Mouse (Mus musculus) limb, embryonic 11.5 days (tissue): Measurements from ENCODE around the gene Rhbg. TPM values are rescaled to one million over a fixed set of nuclear protein-coding genes. Genes with fewer than 3 reads are reported as not detected.
A peak's percentile ranks its signal among the peaks of the same experiment; 100 is the strongest.
"Not testable (repeated sequence)": the region's sequence is repeated elsewhere in the genome, so short reads cannot be mapped to it uniquely, and the experiment has no call there.

Source experiments
- ATAC-seq: fragments of 200-750 bp; cut with Nextera tagmentation; 2 replicates; pipeline ENCODE4 v1.8.0; 2017; ENCODE audit warnings: low read depth; ENCODE audit not compliant: insufficient number of reproducible peaks, low FRiP score, low TSS enrichment
- DNase-seq: peaks from one replicate; pipeline ENCODE4 v3.0.0-alpha.2; 2015; ENCODE audit warnings: low spot score
- H3K27ac ChIP-seq: fragments of 300-500 bp; sonication (generic); replicated peaks from 2 replicates; pipeline ENCODE4 v1.5.1; 2014; ENCODE audit warnings: low read depth, mild to moderate bottlenecking, low read length
- H3K27me3 ChIP-seq: fragments of 300-500 bp; sonication (generic); 2 replicates; pipeline ENCODE4 v1.6.1; 2014; ENCODE audit warnings: mild to moderate bottlenecking, low read length, mixed read lengths; ENCODE audit not compliant: control insufficient read depth, insufficient read depth
- H3K36me3 ChIP-seq: fragments of 300-500 bp; sonication (generic); 2 replicates; pipeline ENCODE4 v1.6.1; 2014; ENCODE audit warnings: mild to moderate bottlenecking, low read length, moderate library complexity, mixed read lengths; ENCODE audit not compliant: control insufficient read depth, insufficient read depth
- H3K4me1 ChIP-seq: fragments of 300-500 bp; sonication (generic); 2 replicates; pipeline ENCODE4 v1.6.1; 2014; ENCODE audit warnings: low read length, mixed read lengths; ENCODE audit not compliant: control insufficient read depth, insufficient read depth
- H3K4me2 ChIP-seq: fragments of 300-500 bp; sonication (generic); 2 replicates; pipeline ENCODE4 v1.6.1; 2014; ENCODE audit warnings: low read depth, mild to moderate bottlenecking, moderate library complexity; ENCODE audit not compliant: severe bottlenecking
- H3K4me3 ChIP-seq: fragments of 300-500 bp; sonication (generic); 2 replicates; pipeline ENCODE4 v1.5.1; 2014; ENCODE audit warnings: low read depth, low read length
- H3K9ac ChIP-seq: fragments of 300-500 bp; sonication (generic); 2 replicates; pipeline ENCODE4 v1.6.1; 2014; ENCODE audit warnings: mild to moderate bottlenecking, low read length
- H3K9me3 ChIP-seq: fragments of 300-500 bp; sonication (generic); 2 replicates; pipeline ENCODE4 v1.6.1; 2016; ENCODE audit warnings: low read length; ENCODE audit not compliant: control insufficient read depth
- WGBS: fragments of 180-500 bp; shearing (Covaris S2); extraction: QIAGEN DNeasy Blood & Tissue Kit; methylation state at CpG from one replicate; pipeline ENCODE4 v1.1.7; 2014; 5-methylcytosine and 5-hydroxymethylcytosine counted together
- polyA plus RNA-seq: library from polyadenylated mRNA; unstranded; fragments of >200 nt; fragmentation: Nextera tagmentation; extraction: Ambion mirVana; gene quantifications from 2 replicates; pipeline ENCODE4 v1.2.1, GENCODE M21; 2014

The Rhbg gene
- polyA plus RNA-seq = 0.11 and 0.60 TPM in 2 replicates

DNA sequence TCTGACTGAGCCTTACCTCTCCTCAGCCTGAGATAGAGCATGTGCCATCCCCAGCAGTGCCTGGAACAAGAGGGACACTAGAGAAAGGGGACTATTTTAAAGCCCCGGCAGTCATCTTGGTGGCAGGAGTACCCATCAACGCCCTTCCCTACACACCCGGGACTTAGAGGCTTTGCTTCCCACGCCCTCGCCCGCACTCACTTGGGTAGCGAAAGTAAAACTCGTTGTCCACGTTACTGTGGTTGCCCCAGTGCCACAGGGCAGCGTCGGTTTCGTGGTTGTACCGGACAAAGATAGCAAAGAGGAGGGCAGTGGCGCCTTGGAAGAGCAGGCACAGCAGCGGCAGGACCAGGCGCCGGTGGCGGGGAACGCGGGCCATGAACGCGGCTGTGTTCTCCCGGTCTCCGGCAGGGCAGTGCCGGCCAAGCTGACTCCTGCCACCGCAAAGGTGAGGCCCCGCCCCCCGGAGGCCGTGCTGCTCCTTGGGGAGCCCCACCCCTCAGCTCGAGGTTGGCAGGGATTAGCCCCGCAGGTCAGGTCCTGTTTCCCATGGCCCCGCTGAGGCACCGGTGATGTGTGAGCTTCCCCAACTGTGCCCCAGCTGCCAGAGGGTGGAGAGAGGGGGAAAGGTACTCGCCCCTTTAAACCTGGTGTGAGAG lies at the start of gene Rhbg:
Gene Rhbg, minus strand, starts transcription at position 442 of the 659 bp plus-strand sequence.
- WGBS = 3% methylated on average over 34 of the region's 34 CpGs
- H3K27ac ChIP-seq = no peak within 1 kb of the TSS
- no peaks in the 10 kb centered on the region for H3K36me3 ChIP-seq
- H3K4me2 ChIP-seq = peak within 1 kb of the TSS; percentile 77
- ATAC-seq (no peak), DNase-seq (peak; percentile 60)
- H3K4me1 ChIP-seq = peaks cover 5% of the 10 kb centered on the region; the same call in 1 of the 2 replicates
- no peaks in the 10 kb centered on the region for H3K9me3 ChIP-seq
- H3K27me3 ChIP-seq = peaks cover 24% of the 10 kb centered on the region
- H3K9ac ChIP-seq = peak within 1 kb of the TSS; percentile 30; the same call in 1 of the 2 replicates
- H3K4me3 ChIP-seq = peak within 1 kb of the TSS; percentile 27

DNA sequence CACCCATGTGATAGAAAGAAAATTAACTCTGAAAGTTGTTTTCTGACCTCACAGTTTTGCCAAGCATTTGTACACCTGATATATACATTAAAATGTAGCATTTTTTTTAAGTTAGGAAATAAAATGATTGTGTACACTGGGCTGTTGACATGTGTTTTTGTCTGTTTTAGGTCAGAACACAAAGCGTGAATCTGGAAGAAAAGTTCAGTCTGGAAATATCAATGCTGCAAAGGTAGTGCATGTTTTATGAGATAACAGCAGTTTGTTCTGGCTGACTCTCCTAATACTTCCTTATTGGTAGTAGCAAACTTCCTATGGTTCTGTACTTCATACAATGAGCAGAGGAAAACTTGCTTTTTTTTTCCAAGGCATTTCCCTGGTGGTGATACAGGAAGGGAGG lies 44.7 kb upstream of the Rhbg start:
- Histone ChIP-seq H3K27ac (no peak overlapping the region), H3K4me2 (no peak overlapping the region), H3K36me3 (peaks cover 16% of the 10 kb centered on the region; the same call in 1 of the 2 replicates), H3K9ac (no peak overlapping the region), H3K4me1 (peaks cover 7% of the 10 kb centered on the region; the same call in 1 of the 2 replicates), H3K27me3 (no peaks in the 10 kb centered on the region), H3K4me3 (no peak overlapping the region), H3K9me3 (no peaks in the 10 kb centered on the region)
- DNase-seq (no peak), ATAC-seq (no peak)
- WGBS = 95% methylated on average over 1 of the region's 1 CpGs

DNA sequence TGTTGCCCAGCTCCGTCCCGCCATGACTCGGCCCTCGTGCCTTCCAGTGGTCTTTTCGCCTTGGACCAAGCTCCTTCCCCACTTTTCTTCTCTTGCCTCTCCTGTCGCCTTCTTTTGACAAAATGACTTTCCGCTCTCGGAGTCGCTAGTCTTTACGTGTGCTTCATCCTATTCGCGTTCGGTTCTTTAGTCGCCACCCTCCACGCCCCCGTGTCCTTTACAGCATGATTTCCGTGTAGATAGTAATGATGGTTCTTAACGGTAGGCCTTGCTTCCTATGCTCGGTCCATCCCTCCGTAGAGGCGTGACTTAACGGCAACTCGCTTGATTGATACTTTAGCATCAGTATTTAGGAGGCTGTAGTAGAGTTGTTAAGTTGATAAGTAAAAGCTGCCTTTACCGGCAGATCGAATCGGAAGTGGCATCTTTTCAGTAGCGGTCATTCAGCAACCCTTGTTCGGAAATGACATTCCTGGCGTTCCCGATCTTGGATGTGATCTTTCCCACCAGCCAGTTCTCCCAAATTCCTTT lies 42.9 kb upstream of the Rhbg start:
- ATAC-seq (no peak), DNase-seq (no peak)
- Histone ChIP-seq H3K4me3 (peak overlapping the region; percentile 66), H3K36me3 (peaks cover 15% of the 10 kb centered on the region; the same call in 1 of the 2 replicates), H3K4me1 (peaks cover 7% of the 10 kb centered on the region; the same call in 1 of the 2 replicates), H3K27me3 (no peaks in the 10 kb centered on the region), H3K27ac (peak overlapping the region; percentile 76), H3K9ac (peak overlapping the region; percentile 74), H3K4me2 (peak overlapping the region; percentile 72), H3K9me3 (no peaks in the 10 kb centered on the region)
- WGBS = under 1% methylated on average over 30 of the region's 30 CpGs

DNA sequence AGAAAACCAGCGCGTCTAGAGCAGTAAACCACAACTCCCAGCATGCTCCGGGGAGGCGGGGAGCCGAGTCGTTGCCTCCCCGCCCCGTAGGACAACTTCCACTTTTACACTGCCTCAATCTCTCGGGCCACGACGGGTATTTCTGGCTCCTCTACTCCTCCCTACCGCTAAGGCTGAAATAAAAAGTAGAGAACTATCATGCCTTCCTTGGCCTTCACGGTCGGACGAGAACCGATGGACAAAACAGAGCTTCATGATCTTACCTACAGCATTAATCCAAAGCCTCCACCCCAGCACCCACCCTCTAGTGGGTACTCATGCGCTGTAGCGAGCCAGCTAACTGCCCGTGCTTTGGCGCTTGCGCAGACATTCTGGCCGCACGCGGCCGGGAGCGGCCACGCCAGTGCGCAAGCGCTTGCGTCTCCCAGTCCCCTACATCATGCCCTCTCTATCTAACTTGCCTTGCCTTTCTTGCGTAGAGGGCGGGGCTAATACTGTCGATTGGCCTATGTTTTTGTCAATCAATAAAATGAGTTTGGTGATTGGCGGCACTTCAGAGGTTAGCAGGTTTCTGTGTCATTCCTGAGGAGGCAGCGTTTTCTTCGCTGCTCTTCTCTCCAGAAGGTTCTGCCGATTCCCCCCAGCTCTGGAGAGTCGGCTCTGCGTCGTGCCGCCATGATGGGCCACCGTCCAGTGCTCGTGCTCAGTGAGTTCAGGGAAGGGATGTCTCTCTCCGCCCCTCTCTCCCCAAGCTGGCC lies 42.2 kb upstream of the Rhbg start, which contains the start of the genes Tsacc and Cct3:
Gene Tsacc, minus strand, starts transcription at position 439 of the 758 bp plus-strand sequence.
Gene Cct3, plus strand, starts transcription at position 556 of the 758 bp plus-strand sequence.
- H3K9ac ChIP-seq = peak within 1 kb of the TSS; percentile 74
- WGBS = under 1% methylated on average over 44 of the region's 44 CpGs
- DNase-seq = peak; percentile 93

DNA sequence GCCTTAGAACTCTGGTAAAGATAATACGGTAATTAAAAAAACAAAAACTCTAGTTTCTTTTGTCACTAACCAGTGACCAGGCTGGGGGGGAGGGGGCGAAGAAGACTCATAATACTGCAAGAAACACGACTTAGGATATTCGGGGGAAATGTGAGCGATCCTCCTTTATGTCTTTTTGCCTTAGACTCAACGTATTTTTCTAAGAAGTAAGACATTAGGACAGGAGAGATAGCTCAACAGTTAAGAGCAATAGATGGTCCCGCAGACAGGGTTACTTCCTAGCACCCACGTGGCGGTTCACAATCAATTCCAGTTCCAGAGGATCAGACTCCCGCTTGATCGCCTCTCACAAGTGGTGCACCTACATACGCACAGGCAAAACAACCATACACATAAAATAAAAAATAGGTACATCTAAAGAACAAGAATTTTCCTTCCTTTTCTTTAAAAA lies 41.6 kb upstream of the Rhbg start:
- peaks cover 13% of the 10 kb centered on the region; the same call in 1 of the 2 replicates for H3K36me3 ChIP-seq
- peak overlapping the region; percentile 66 for H3K4me3 ChIP-seq
- H3K27ac ChIP-seq = peak overlapping the region; percentile 48
- peak overlapping the region; percentile 60 for H3K4me2 ChIP-seq
- no peaks in the 10 kb centered on the region for H3K27me3 ChIP-seq
- ATAC-seq (peak; percentile 4; the same call in 1 of the 2 replicates), DNase-seq (no peak)
- no peaks in the 10 kb centered on the region for H3K9me3 ChIP-seq
- peak overlapping the region; percentile 69 for H3K9ac ChIP-seq
- H3K4me1 ChIP-seq = peaks cover 7% of the 10 kb centered on the region; the same call in 1 of the 2 replicates
- 1% methylated on average over 12 of the region's 12 CpGs for WGBS

More for the DNA sequence above, 42.2 kb upstream of the Rhbg start, which contains the start of the genes Tsacc and Cct3:
- H3K4me2 ChIP-seq = peak within 1 kb of the TSS; percentile 72
- no peaks in the 10 kb centered on the region for H3K27me3 ChIP-seq
- peaks cover 15% of the 10 kb centered on the region; the same call in 1 of the 2 replicates for H3K36me3 ChIP-seq
- peak within 1 kb of the TSS; percentile 76 for H3K27ac ChIP-seq
- H3K9me3 ChIP-seq = no peaks in the 10 kb centered on the region
- peak within 1 kb of the TSS; percentile 66 for H3K4me3 ChIP-seq
- peak; percentile 97 for ATAC-seq
- peaks cover 7% of the 10 kb centered on the region; the same call in 1 of the 2 replicates for H3K4me1 ChIP-seq

DNA sequence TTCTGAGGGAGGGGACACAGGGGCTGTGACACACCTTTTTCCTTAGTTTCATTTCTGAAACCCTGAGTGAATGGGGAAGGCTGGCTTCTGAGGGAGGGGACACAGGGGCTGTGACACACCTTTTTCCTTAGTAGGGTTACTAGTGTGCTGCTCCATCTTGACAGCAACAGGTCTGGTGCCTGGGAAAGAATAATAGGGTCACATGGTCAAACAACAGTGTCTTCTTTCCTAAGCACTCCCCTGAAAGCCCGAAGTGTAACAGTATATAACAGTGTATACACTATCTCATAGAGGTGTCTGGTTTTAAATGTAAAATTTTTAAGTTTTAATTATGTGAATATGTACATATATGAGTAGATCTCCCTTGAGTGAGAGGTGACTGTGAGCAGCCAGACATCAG lies 40.8 kb upstream of the Rhbg start:
- H3K36me3 ChIP-seq, H3K9me3 ChIP-seq, ATAC-seq, DNase-seq, H3K27ac ChIP-seq, H3K4me1 ChIP-seq, H3K9ac ChIP-seq, H3K4me3 ChIP-seq, H3K27me3 ChIP-seq: not testable (repeated sequence)
- 81% methylated on average over 1 of the region's 1 CpGs for WGBS
- H3K4me2 ChIP-seq = peak overlapping the region; percentile 60

DNA sequence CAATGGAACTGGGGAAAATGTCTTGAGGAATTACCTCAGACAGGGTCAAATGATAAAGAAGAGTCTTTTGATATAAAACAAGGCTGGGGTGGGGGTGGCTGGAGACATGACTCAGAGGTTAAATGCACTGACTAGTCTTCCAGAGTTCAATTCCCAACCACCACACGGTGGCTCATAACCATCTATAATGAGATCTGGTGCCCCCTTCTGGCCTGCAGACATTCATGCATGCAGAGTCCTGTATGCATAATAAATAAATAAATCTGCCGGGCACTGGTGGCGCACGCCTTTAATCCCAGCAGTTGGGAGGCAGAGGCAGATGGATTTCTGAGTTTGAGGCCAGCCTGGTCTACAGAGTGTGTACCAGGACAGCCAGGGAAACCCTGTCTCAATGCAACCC lies 37.5 kb upstream of the Rhbg start:
- no peaks in the 10 kb centered on the region for H3K36me3 ChIP-seq
- H3K4me2 ChIP-seq = no peak overlapping the region
- ATAC-seq = no peak
- no peaks in the 10 kb centered on the region for H3K27me3 ChIP-seq
- DNase-seq = peak; percentile 33
- H3K9ac ChIP-seq = no peak overlapping the region
- no peaks in the 10 kb centered on the region for H3K9me3 ChIP-seq
- H3K4me3 ChIP-seq = no peak overlapping the region
- 67% methylated on average over 4 of the region's 4 CpGs for WGBS
- H3K4me1 ChIP-seq = no peaks in the 10 kb centered on the region
- H3K27ac ChIP-seq = no peak overlapping the region

DNA sequence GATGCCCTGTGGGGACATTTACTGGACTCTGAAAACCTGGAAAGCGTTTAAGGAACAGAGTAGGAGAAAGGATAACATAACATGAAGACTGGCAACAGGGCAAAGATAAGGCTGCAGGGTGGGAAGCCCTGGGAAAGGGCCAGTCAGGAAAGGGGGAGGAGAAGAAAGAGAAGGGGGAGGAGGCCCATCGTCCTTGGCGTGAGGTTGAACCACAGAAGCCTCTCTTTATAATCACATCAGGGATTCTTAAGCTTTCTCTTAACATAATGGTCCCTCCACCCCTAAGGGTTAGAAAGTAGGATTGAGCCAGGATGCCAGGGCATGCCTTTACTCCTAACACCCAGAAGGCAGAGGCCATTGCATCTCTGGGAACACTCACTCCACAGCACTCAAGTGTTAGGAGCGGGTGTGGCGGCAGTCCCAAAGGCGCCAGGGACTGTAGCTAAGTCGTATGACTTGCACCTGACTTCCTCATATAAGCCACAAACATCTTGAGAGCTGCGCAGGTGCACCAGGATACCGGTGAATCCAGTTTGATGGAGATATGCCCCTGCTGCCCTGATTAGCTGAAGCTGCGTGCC lies 33.7 kb upstream of the Rhbg start:
- not testable (repeated sequence) for H3K4me2 ChIP-seq, H3K4me3 ChIP-seq, DNase-seq, H3K9ac ChIP-seq, H3K27ac ChIP-seq, H3K36me3 ChIP-seq, ATAC-seq, H3K9me3 ChIP-seq, H3K27me3 ChIP-seq, H3K4me1 ChIP-seq
- 86% methylated on average over 8 of the region's 10 CpGs for WGBS
